Mouse (Mus musculus): ENCODE data around the gene Smurf1.

DNA sequence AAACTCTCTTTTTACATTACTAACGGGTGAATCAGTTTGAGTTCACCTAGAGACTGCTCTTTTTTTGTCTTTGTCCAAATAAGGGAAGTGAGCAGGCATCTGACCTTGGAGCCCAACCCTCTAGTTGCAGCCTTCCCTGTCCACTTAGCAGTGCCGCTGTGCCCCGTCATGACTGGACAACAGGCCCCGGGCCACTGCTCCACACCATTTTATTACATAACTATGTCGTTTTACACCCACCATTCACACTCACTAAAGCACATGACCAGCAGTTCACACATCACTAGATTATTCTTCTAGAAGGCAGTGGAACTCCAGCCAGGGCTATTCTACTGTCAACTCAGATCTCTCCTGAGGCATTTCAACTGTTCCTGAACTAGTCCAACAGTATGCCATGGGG lies 33.8 kb downstream of the Smurf1 start:
- TF ChIP-seq CTCF (IDR thresholded peaks at IDR 0.05; ENCODE audit: extremely low read depth, insufficient read depth, insufficient read length, insufficient replicate concordance) (no peak), POLR2A (IDR thresholded peaks at IDR 0.05; ENCODE audit: low read depth, low read length) (no peak)

All from spleen, adult 2 months (tissue).